Mouse (Mus musculus) intestine, postnatal 0 days (tissue): ENCODE data around the gene Tada2a. TPM values are rescaled to one million over a fixed set of nuclear protein-coding genes. Genes with fewer than 3 reads are reported as not detected.

ENCODE experiments used
- ATAC-seq: fragments of 200-750 bp; cut with Nextera tagmentation; 2 replicates; pipeline ENCODE4 v1.8.0; 2017; ENCODE audit warnings: mild to moderate bottlenecking, moderate TSS enrichment, moderate library complexity
- H3K27ac ChIP-seq: fragments of 300-500 bp; sonication (generic); 2 replicates; pipeline ENCODE4 v1.5.1; 2014; ENCODE audit warnings: mild to moderate bottlenecking, low read depth, low read length, moderate library complexity
- H3K27me3 ChIP-seq: fragments of 300-500 bp; sonication (generic); replicated peaks from 2 replicates; pipeline ENCODE4 v1.6.1; 2014; ENCODE audit warnings: low read length, mixed read lengths; ENCODE audit not compliant: control insufficient read depth, insufficient read depth
- H3K36me3 ChIP-seq: fragments of 300-500 bp; sonication (generic); 2 replicates; pipeline ENCODE4 v1.6.1; 2014; ENCODE audit warnings: mild to moderate bottlenecking, moderate library complexity; ENCODE audit not compliant: control insufficient read depth, insufficient read depth
- H3K4me1 ChIP-seq: fragments of 300-500 bp; sonication (generic); replicated peaks from 2 replicates; pipeline ENCODE4 v1.6.1; 2014; ENCODE audit warnings: antibody characterized with exemption, low read length, mixed read lengths; ENCODE audit not compliant: control insufficient read depth, insufficient read depth
- H3K4me2 ChIP-seq: fragments of 300-500 bp; sonication (generic); replicated peaks from 2 replicates; pipeline ENCODE4 v1.6.1; 2014; ENCODE audit warnings: low read depth, mild to moderate bottlenecking, moderate library complexity
- H3K4me3 ChIP-seq: fragments of 300-500 bp; sonication (generic); 2 replicates; pipeline ENCODE4 v1.5.1; 2014; ENCODE audit warnings: low read depth, low read length
- H3K9ac ChIP-seq: fragments of 300-500 bp; sonication (generic); 2 replicates; pipeline ENCODE4 v1.6.1; 2014; ENCODE audit warnings: mild to moderate bottlenecking, low read depth, low read length
- H3K9me3 ChIP-seq: fragments of 300-500 bp; sonication (generic); 2 replicates; pipeline ENCODE4 v1.6.1; 2016; ENCODE audit warnings: mixed run types; ENCODE audit not compliant: control insufficient read depth
- CTCF ChIP-seq: sonication (generic); IDR thresholded peaks from 2 replicates; pipeline ENCODE4 v1.5.1; 2016; ENCODE audit warnings: low read depth, mild to moderate bottlenecking, control low read depth, antibody characterized with exemption, moderate library complexity
- WGBS: fragments of 180-500 bp; shearing (Covaris S2); extraction: QIAGEN DNeasy Blood & Tissue Kit; methylation state at CpG from one replicate; pipeline ENCODE4 v1.1.7; 2014; 5-methylcytosine and 5-hydroxymethylcytosine counted together
- polyA plus RNA-seq: library from polyadenylated mRNA; unstranded; fragments of >200 nt; fragmentation: Nextera tagmentation; extraction: Ambion mirVana; gene quantifications from 2 replicates; pipeline ENCODE4 v1.2.1, GENCODE M21; 2015

Gene Tada2a
- polyA plus RNA-seq, 1 experiment from 2014 or later: 8.3 TPM

DNA sequence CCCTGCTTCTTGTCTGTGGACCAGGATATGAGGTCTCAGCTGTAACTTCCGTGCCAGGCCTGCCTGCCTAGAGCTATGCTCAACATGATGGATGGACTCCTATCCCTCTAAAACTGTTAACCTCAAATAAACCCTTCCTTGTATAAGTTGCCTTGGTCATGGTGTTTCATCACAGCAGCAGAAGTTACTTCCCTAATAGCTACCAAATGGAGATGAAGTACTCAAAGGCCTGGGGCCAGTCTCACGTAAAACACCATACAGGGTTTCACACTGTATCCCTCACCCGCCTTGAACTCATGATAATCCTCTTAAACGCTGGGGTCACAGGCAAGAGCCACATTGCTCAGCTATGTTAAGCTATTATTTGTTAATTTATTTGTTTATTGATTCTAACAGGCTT lies 12.0 kb downstream of the Tada2a start:
- no peak overlapping the region for H3K4me3 ChIP-seq
- H3K9ac ChIP-seq: no peak overlapping the region
- no peaks in the 10 kb centered on the region for H3K9me3 ChIP-seq
- H3K4me1 ChIP-seq: no peaks in the 10 kb centered on the region
- no peak for TF ChIP-seq CTCF
- H3K27me3 ChIP-seq: no peaks in the 10 kb centered on the region
- H3K27ac ChIP-seq: no peak overlapping the region
- peaks cover 56% of the 10 kb centered on the region for H3K36me3 ChIP-seq
- 93% methylated on average over 4 of the region's 4 CpGs for whole genome bisulfite sequencing
- H3K4me2 ChIP-seq: no peak overlapping the region
- no peak for ATAC-seq

DNA sequence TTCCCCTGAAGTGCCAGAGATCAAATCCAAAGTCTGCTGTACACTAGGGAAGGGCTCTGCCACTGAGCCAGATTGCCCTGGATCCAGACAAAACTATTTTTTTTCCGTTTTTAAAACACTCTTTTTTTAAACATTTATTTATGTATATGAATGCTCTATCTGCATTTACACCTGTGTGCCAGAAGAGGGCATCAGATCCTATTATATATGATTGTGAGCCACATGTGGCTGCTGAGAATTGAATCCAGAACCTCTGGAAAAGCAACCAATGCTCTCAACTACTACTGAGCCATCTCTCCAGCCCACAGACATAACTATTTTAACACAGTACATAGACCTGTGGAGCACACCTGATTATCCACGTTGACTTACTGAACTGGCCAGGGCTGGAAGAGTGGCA lies 13.2 kb downstream of the Tada2a start:
- Histone ChIP-seq H3K9me3 (no peaks in the 10 kb centered on the region), H3K4me1 (no peaks in the 10 kb centered on the region), H3K27ac (no peak overlapping the region), H3K27me3 (no peaks in the 10 kb centered on the region), H3K4me3 (no peak overlapping the region), H3K4me2 (no peak overlapping the region), H3K36me3 (peaks cover 54% of the 10 kb centered on the region), H3K9ac (no peak overlapping the region)
- TF ChIP-seq CTCF: peak; percentile 52
- ATAC-seq: no peak
- 56% methylated on average over 2 of the region's 2 CpGs for WGBS

GRCm38 (mm10) chr11:84115646-84116045 lies 13.8 kb downstream of the Tada2a start:
- TF ChIP-seq CTCF: no peak
- H3K4me3 ChIP-seq: no peak overlapping the region
- no peak for ATAC-seq
- H3K9me3 ChIP-seq: no peaks in the 10 kb centered on the region
- H3K27me3 ChIP-seq: no peaks in the 10 kb centered on the region
- H3K27ac ChIP-seq: no peak overlapping the region
- H3K4me2 ChIP-seq: no peak overlapping the region
- peaks cover 49% of the 10 kb centered on the region for H3K36me3 ChIP-seq
- WGBS: 84% methylated on average over 9 of the region's 9 CpGs
- H3K9ac ChIP-seq: no peak overlapping the region
- no peaks in the 10 kb centered on the region for H3K4me1 ChIP-seq

- WGBS: 94% methylated on average over 5 of the region's 5 CpGs
- Histone ChIP-seq H3K9ac (no peak overlapping the region), H3K36me3 (peaks cover 44% of the 10 kb centered on the region), H3K9me3 (no peaks in the 10 kb centered on the region), H3K27ac (no peak overlapping the region), H3K4me2 (no peak overlapping the region), H3K4me3 (no peak overlapping the region), H3K27me3 (no peaks in the 10 kb centered on the region), H3K4me1 (no peaks in the 10 kb centered on the region)
- no peak for ATAC-seq
- no peak for TF ChIP-seq CTCF
Measured at GRCm38 (mm10) chr11:84113623-84114022, 15.8 kb downstream of the Tada2a start.

DNA sequence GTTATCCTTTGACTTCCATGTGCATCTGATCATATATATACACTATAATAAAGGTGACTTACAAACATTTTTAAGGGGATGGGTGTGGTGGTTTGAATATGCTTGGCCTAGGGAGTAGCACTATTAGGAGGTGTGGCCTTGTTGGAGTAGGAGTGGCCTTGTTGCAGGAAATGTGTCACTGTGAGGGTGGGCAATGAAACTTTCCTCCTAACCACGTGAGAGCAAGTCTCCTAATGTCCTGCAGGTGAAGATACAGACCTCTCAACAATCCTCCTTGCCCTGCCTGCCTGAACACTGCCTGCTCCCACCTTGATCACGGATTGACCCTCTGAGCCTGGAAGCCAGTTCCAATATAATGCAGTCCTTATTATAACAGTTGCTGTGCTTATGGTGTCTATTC lies 22.3 kb downstream of the Tada2a start:
- Histone ChIP-seq H3K36me3 (peaks cover 64% of the 10 kb centered on the region), H3K9ac (no peak overlapping the region), H3K27me3 (no peaks in the 10 kb centered on the region), H3K4me2 (no peak overlapping the region), H3K9me3 (no peaks in the 10 kb centered on the region), H3K27ac (no peak overlapping the region), H3K4me1 (no peaks in the 10 kb centered on the region), H3K4me3 (no peak overlapping the region)
- no peak for ATAC-seq
- 60% methylated on average over 2 of the region's 2 CpGs for WGBS
- no peak for TF ChIP-seq CTCF

GRCm38 (mm10) chr11:84104036-84104435 lies 25.4 kb downstream of the Tada2a start:
- Histone ChIP-seq H3K4me1 (no peaks in the 10 kb centered on the region), H3K27ac (no peak overlapping the region), H3K27me3 (no peaks in the 10 kb centered on the region), H3K4me3 (no peak overlapping the region), H3K36me3 (peaks cover 64% of the 10 kb centered on the region), H3K9ac (no peak overlapping the region), H3K9me3 (no peaks in the 10 kb centered on the region), H3K4me2 (no peak overlapping the region)
- ATAC-seq: no peak
- WGBS: 93% methylated on average over 6 of the region's 6 CpGs
- no peak for TF ChIP-seq CTCF

GRCm38 (mm10) chr11:84101182-84101581 lies 28.2 kb downstream of the Tada2a start:
- H3K4me2 ChIP-seq: no peak overlapping the region
- H3K4me3 ChIP-seq: no peak overlapping the region
- no peaks in the 10 kb centered on the region for H3K9me3 ChIP-seq
- H3K27ac ChIP-seq: no peak overlapping the region
- no peaks in the 10 kb centered on the region for H3K27me3 ChIP-seq
- ATAC-seq: peak; percentile 36; the same call in 1 of the 2 replicates
- no peak for TF ChIP-seq CTCF
- H3K9ac ChIP-seq: no peak overlapping the region
- H3K36me3 ChIP-seq: peaks cover 48% of the 10 kb centered on the region
- no peaks in the 10 kb centered on the region for H3K4me1 ChIP-seq
